Mouse (Mus musculus): ENCODE results near the gene Frmpd2. TPM values are rescaled to one million over a fixed set of nuclear protein-coding genes. Genes with fewer than 3 reads are reported as not detected.
A peak's percentile ranks its signal among the peaks of the same experiment; 100 is the strongest.

Gene Frmpd2
- total RNA-seq, 2 experiments from 2014 or later = 0.60 to 0.70 TPM

- DNase-seq (ENCODE audit: low spot score in 2 of 2) = no peak
These were observed 35.2 kb downstream of the Frmpd2 start for GRCm38 (mm10) chr14:33506696-33507095.

DNA sequence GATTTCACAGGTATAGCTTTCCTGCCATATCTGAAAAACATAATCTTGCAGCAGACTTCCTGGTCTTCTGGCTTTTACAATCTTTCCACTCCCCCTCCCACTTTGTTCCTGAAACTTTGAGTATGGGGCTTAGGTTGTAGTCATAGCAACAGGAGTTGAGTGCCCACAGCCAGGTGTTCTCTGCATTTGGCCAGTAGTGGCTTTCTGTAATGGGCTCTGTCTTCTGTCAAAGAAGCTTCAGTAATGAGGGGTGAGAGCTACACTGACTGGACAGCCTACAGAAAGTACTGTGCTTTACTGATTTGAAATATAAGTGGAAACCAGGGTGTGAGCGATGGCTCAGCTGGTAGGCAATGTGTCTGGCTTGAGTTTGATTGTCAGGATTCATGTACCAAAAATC is 37.2 kb downstream of the Frmpd2 start:
- no peak for DNase-seq (ENCODE audit: low spot score in 2 of 2)

DNA sequence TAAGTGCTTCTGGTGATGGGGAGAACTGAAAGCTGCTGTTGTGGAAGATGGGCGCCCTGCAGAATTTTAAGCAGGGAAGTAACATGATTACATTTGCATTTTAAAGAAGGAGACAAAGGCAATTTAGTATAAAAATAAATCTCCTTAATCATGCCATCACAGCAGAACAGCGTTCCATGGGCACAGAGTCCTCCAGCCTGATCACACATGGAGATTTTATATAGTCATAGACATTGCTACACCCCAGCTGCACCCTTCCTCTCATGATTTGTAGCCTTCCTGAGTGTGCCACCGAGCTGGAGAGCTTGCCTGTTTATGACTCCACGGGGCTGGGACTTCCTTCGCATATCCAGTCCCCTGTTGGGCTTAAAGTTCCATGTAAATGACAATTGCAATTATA is 42.4 kb downstream of the Frmpd2 start:
- DNase-seq (ENCODE audit: low spot score in 2 of 2) = no peak

DNA sequence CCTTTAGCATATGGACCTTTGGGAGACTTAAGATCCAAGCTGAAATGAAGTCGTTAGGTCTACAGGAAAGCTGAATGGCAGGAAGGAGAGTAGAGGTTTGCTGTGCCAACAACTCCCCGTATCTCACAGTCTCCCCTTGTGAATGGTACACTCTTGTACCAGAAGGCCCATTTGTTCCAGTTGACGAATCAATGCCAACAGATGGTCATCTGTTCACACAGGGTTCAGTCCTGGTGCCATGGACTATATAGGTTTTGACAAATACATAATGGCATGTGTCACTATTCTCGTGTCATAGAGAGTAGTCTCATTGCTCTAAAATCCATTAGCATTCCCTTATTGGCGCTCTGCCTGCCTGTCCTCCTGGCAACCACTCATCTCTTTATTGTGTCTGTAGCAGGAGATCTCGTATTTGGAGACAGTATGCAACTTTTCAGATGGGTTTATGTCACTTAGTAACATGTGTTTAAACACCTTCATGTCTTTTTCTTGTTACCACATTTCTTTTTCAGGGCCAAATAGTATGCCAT is 43.3 kb downstream of the Frmpd2 start:
- no peak for DNase-seq (ENCODE audit: low spot score in 2 of 2)

DNA sequence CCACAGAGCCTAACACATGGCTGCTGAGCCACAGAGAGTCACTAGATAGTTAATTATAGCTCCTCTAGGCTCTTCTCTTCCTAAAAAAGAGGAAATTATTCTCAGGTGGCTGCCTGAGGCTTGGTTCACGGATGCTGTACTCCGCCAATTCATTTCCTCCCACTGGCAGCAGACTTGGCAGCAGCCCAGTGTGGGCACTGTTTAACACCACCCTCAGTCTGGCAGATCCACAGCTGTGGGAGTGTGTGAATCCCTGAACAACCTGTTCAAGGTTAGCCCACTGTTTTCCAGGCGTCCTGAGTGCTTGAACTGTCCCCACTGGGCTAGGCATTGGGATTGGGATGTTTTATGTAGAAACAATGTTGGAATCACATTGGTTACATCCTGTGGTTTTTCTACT is 50.0 kb downstream of the Frmpd2 start:
- DNase-seq (ENCODE audit: low spot score in 2 of 2) = peak; percentile 79 to 89

- peak; percentile 42 to 69 for DNase-seq (ENCODE audit: low spot score in 2 of 2)
These were observed 53.9 kb downstream of the Frmpd2 start for GRCm38 (mm10) chr14:33525272-33525983.

- DNase-seq (ENCODE audit: low spot score in 2 of 2) = no peak
These were observed 55.1 kb downstream of the Frmpd2 start for GRCm38 (mm10) chr14:33526621-33527020.

DNA sequence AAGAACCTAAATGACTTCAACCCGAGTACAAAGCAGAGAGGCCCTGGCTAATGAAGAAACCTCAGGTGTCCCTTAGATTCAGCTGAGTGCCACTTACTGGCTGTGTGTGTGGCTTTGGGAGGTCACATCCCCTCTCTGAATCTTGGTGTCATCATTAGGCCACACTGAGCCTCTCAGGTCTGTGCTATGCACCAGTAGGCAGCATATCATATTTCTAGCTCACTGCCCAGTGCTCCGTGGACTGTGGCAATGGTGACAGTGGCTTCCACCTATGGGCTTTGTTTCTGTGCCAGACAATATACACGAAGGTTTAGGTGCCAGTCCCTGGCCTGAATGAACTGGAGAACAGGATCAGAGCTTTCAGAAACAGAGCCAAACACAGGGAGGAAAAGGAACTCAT is 56.4 kb downstream of the Frmpd2 start:
- DNase-seq (ENCODE audit: low spot score in 2 of 2) = no peak

DNA sequence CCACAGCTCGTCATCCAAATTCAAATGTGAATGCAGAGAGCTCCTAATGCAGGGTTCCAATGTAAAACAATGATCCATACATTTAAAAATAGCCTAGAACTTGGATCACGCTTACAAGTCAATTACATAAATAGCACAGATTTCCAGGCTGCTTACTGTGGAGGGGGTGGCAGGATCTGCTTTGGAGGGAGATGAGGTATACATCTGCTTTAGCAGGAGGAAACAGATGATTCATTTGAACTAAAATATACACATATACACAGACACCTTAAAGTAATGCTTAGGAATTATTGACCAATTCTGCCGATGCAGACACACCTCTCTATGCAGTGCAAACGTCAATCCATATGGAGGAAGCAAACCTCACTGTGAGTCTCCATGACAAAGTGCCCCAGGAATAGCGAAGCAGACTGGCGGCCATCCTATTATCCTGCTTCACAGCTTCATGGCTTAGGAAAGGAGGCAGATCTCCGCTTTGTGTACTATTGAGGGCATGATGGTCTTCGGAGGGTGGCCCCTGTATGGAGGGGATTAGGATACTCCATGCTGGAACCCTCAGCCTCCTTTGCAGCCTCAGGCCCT is 59.9 kb downstream of the Frmpd2 start:
- DNase-seq (ENCODE audit: low spot score in 2 of 2) = peak in 1 of 2 experiments; percentile 49

DNA sequence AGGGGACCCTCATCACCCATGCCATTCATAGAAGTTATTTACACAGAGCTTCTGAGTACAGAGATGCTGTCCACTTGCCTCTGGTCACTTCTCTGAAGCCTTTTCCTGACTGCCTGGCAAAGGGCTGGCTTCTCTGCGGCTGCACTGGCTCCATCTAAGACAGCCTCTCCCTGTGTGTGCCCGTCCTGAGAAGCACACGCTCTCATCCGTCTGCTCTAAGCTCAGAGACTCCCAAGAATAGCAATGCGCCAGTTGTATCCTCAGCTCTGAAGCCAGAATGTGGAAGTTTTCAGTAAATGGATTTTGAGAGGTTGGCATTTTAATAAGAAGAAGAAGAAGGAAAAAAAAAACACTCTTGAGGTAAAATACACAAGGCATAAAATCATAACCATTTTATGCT is 61.3 kb downstream of the Frmpd2 start:
- DNase-seq (ENCODE audit: low spot score in 2 of 2) = peak in 1 of 2 experiments; percentile 39

DNA sequence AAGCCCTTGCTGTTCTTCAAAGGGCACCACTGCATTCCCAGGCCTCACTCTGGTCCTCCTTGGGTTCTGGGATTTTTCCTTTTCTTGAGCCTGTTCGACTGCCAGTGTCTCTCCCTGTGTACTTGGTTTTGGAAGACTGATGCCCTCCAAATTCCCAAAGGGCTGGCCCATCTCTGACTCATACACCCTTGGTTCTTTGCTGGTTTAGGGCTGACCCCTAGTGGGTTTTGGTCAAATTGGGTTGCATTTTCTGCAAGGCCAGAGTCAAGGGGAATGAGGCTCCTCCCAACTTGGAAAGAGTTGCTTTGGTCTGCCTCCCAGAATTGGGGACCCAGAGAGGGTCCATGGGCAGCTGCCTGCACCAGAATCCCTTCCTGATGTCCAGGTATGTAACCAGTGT is 62.0 kb downstream of the Frmpd2 start:
- no peak for DNase-seq (ENCODE audit: low spot score in 2 of 2)

- DNase-seq (ENCODE audit: low spot score in 2 of 2) = no peak
These were observed 63.8 kb downstream of the Frmpd2 start for GRCm38 (mm10) chr14:33535317-33535716.

GRCm38 (mm10) chr14:33539559-33540167 is 68.2 kb downstream of the Frmpd2 start:
- DNase-seq (ENCODE audit: low spot score in 2 of 2) = no peak

DNA sequence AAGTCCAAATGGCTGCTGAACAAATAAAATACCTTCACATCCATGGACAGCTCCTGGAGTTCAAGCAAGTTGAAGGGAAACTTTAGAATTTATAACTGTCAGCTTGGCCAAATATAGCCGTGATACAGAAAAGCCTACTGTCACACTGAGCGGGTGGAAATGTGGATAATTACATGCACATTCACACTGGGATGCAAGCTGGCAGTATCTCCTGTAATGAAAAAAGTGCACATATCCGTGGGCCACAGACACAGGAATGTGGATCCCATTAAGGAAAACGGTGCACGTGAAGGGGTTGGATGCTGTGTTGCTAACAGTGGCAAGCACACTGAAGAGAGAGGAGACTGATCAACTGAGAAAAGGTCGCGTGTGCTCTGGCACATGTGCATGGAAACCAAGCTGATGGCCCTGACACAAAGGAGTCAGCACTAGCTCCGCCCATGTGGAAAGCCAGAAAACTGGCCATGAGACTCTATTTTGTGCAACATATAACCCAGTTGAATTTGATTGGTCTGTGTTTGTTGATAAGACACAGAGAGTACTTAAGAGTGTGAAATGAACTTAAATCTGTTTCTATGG is 74.2 kb downstream of the Frmpd2 start:
- peak; percentile 32 to 36 for DNase-seq (ENCODE audit: low spot score in 2 of 2)

GRCm38 (mm10) chr14:33548650-33549049 is 77.2 kb downstream of the Frmpd2 start:
- DNase-seq (ENCODE audit: low spot score in 2 of 2) = no peak

- DNase-seq (ENCODE audit: low spot score in 2 of 2) = peak in 1 of 2 experiments; percentile 41
These were observed 78.4 kb downstream of the Frmpd2 start for GRCm38 (mm10) chr14:33549856-33550255.

DNA sequence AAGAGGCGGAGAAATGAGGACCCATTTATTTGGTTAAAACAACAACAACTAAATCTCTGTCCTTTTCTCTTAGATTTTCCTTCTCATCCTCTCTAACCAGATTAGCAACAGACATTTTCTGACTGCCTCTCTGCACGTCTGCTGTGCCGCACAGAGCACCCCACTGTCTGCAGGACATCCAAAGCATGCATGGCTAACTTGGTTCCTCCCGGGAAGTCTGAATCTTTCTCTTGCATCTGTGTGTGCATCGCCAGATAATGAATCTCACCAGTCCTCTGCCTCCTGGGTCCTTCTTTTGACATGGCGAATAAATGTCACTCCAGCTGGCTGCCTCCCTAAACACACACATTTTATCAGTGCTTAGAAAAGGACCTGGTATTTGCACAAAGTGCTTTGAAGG is 99.2 kb downstream of the Frmpd2 start:
- DNase-seq (ENCODE audit: low spot score in 2 of 2) = no peak

GRCm38 (mm10) chr14:33573643-33574042 is 102.1 kb downstream of the Frmpd2 start:
- no peak for DNase-seq (ENCODE audit: low spot score in 2 of 2)

DNA sequence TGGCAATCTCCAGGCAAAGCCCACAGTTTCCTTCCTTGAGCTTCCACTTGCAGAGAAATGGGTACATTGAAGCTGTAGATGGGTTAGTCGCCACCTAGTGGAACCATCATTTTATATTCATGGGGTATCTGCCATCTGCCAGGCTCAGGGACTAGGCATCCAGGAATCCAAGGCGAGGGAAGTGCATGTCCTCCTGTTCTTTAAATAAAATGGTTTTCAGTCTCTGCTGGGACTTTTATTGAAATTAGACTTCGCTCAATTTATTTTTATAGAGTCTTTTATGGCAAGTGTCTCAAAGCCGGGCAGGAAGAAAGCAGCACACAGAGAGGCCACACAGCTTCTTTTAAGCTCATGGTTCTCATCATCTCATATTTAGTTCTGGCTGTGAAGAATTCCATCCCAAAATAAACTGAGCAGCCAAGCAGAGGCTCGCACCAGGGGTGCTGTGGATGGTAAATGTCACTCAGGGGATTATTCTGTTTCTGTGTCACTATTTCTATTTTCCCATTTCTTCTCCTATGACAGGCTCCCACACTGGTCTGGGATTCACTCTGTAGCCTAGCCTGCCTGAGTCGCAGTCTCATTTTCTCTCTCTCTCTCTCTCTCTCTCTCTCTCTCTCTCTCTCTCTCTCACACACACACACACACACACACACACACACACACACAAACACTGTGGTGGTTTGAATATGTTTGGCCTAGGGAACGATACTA is 108.4 kb downstream of the Frmpd2 start:
- DNase-seq (ENCODE audit: low spot score in 2 of 2) = peak; percentile 31 to 43

DNA sequence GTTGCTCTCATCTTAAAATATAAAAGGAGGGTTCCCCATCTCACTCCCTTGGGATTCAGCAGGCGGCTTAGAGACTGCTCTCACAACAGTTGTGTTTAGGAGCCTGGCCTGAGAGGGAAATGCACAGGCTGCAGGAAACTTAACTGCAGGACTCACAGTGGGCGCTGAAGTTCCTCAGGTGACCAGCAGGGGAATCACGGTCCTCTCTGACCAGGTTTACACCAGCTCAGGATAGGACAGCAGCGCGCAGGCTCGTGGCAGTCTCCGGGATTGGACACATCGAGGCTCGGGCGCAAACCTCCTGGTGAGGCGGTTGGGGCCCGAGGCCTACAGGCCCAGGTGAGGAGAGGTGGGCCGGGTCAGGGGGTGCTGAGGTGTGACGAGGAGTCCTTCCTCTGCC is 117.5 kb downstream of the Frmpd2 start, which contains the start of gene Ptpn20:
TSS of gene Ptpn20 (plus strand) at position 257 of the 400 bp plus-strand sequence.
- no peak for DNase-seq (ENCODE audit: low spot score in 2 of 2)

Data from left cerebral cortex, adult 18-20 months (tissue).